Mouse (Mus musculus): ENCODE data around the gene Acad11.

DNA sequence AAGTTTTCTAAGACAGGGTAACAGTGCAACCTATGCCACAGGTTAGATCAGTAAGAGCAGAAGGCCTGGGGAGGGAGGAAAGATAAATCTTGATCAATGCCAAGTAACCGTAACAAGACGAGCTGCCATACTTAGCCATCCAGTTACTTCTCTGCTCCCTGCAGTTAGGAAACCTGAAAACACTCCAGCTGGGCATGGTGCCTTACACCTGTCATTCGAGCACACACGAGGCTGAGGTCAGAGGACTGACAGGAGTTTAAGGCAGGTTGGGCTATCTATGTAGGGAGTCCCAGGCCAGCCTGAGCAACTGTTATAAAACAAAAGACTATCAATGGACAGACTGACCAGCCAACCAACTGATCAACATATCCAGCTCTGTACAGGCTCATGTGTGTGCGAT, 102.7 kb downstream of the Acad11 start:
- no peak for TF ChIP-seq CTCF (IDR thresholded peaks at IDR 0.05; ENCODE audit: low read depth, low read length)
- no peak for TF ChIP-seq POLR2A (IDR thresholded peaks at IDR 0.05; ENCODE audit: insufficient read depth, low read length)

Data from ES-Bruce4 (cell line).